Mouse (Mus musculus) liver, adult 2 months (tissue): ENCODE data around the gene Inafm1.

ENCODE experiments used
- CTCF ChIP-seq: fragments of 200-500 bp; IDR thresholded peaks from 2 replicates; pipeline ENCODE4 v1.5.1; 2011; ENCODE audit warnings: low read depth, low read length, control low read depth
- POLR2A ChIP-seq: fragments of 200-500 bp; IDR thresholded peaks from 2 replicates; pipeline ENCODE4 v1.6.1; 2011; ENCODE audit warnings: low read length, control low read depth; ENCODE audit not compliant: insufficient read depth; ENCODE audit errors: extremely low read depth

DNA sequence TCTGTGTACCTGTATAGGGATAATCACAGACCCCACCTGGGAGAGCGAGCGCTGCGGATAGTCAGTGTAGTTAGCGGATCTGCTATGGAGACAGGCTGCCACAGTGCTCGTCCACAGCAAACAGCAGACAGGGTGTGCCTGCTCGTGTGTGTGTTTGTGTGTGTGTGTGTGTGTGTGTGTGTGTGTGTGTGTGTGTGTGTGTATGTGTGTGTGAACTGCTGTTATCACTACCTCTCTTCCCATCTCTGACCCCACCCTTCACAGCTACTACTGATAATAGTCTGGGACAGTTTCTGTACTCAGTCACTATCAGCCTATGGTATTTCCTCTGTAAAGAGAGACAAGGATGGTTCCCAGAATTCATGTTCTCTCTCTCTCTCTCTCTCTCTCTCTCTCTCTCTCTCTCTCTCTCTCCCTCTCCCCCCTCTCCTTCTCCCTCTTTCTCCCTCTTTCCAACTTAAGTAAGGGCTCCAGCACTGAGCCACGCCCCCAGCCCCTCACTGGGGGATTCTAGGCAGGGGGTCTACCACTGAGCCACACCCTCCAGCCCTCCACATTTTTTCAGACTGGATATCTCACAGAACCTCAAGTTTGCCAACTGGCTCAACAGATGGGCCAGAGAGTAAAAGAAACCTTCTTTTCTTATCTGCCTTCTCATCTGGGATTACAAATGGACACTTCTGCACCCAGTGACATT is 33.0 kb downstream of the Inafm1 start:
- TF ChIP-seq POLR2A (no peak), CTCF (no peak)
